Mouse (Mus musculus): ENCODE measurements around the gene Rhbg.

Gene Rhbg

GRCm38 (mm10) chr3:88262346-88262745 is 7.8 kb upstream of the Rhbg start:
- DNase-seq (ENCODE audit: low spot score in 2 of 2): no peak

- DNase-seq (ENCODE audit: low spot score in 2 of 2): no peak
These were observed 1.9 kb upstream of the Rhbg start for GRCm38 (mm10) chr3:88256382-88256781.

GRCm38 (mm10) chr3:88255950-88256349 is 1.4 kb upstream of the Rhbg start:
- DNase-seq (ENCODE audit: low spot score in 2 of 2): no peak

- DNase-seq (ENCODE audit: low spot score in 2 of 2): no peak
These were observed 1.8 kb downstream of the Rhbg start for GRCm38 (mm10) chr3:88252739-88253138.

- DNase-seq (ENCODE audit: low spot score in 2 of 2): no peak
These were observed 6.1 kb downstream of the Rhbg start for GRCm38 (mm10) chr3:88248406-88248805.

GRCm38 (mm10) chr3:88247666-88248065 is 6.8 kb downstream of the Rhbg start:
- no peak for DNase-seq (ENCODE audit: low spot score in 2 of 2)

GRCm38 (mm10) chr3:88245811-88246210 is 8.7 kb downstream of the Rhbg start:
- peak; percentile 69 to 89 for DNase-seq (ENCODE audit: low spot score in 2 of 2)

GRCm38 (mm10) chr3:88244071-88244470 is 10.4 kb downstream of the Rhbg start:
- DNase-seq (ENCODE audit: low spot score in 2 of 2): peak; percentile 35 to 71

GRCm38 (mm10) chr3:88242531-88242930 is 12.0 kb downstream of the Rhbg start:
- DNase-seq (ENCODE audit: low spot score in 2 of 2): peak; percentile 47 to 80

GRCm38 (mm10) chr3:88241045-88241786 is 13.3 kb downstream of the Rhbg start:
- no peak for DNase-seq (ENCODE audit: low spot score in 2 of 2)

- DNase-seq (ENCODE audit: low spot score in 2 of 2): no peak
These were observed 15.1 kb downstream of the Rhbg start for GRCm38 (mm10) chr3:88239446-88239845.

GRCm38 (mm10) chr3:88238866-88239391 is 15.6 kb downstream of the Rhbg start:
- DNase-seq (ENCODE audit: low spot score in 2 of 2): no peak

GRCm38 (mm10) chr3:88237556-88238194 is 16.8 kb downstream of the Rhbg start:
- DNase-seq (ENCODE audit: low spot score in 2 of 2): peak; percentile 22 to 69

GRCm38 (mm10) chr3:88237161-88237555 is 17.4 kb downstream of the Rhbg start:
- no peak for DNase-seq (ENCODE audit: low spot score in 2 of 2)

- no peak for DNase-seq (ENCODE audit: low spot score in 2 of 2)
These were observed 18.9 kb downstream of the Rhbg start for GRCm38 (mm10) chr3:88235616-88236015.

- peak in 1 of 2 experiments; percentile 63 for DNase-seq (ENCODE audit: low spot score in 2 of 2)
These were observed 19.3 kb downstream of the Rhbg start for GRCm38 (mm10) chr3:88235216-88235615.

GRCm38 (mm10) chr3:88234041-88234440 is 20.5 kb downstream of the Rhbg start:
- no peak for DNase-seq (ENCODE audit: low spot score in 2 of 2)

- no peak for DNase-seq (ENCODE audit: low spot score in 2 of 2)
These were observed 21.5 kb downstream of the Rhbg start for GRCm38 (mm10) chr3:88232851-88233649.

GRCm38 (mm10) chr3:88232301-88232702 is 22.2 kb downstream of the Rhbg start:
- no peak for DNase-seq (ENCODE audit: low spot score in 2 of 2)

- no peak for DNase-seq (ENCODE audit: low spot score in 2 of 2)
These were observed 23.4 kb downstream of the Rhbg start for GRCm38 (mm10) chr3:88231061-88231641.

GRCm38 (mm10) chr3:88230262-88231047 is 24.1 kb downstream of the Rhbg start:
- no peak for DNase-seq (ENCODE audit: low spot score in 2 of 2)
